In the genomic region with DNA sequence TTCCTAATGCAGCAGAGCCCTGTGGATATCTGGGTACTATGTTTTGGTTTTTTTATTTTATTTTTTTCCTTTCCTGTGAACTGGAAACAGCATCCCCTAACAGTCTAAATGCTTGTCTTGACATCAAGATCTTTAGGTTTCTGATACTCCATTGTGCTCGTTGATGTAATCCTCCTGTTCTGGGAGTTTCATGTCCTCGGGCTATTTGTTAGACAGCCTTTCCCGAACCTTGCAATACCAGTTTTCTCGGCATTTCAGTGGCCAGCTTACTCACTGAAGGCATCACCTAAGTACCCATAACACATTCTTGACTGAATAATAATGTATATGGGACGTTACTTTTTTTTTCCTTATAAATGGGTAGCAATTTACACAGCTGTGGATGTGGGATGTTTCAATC, we compare ENCODE assay signal across 26 mouse cellular contexts.
DNase-seq lines count a peak whose midpoint lies in the region; ATAC-seq and TF ChIP-seq lines count a peak whose summit lies in the region.
"Had no signal": no experiment of that assay in that cellular context is flagged by ENCODE, and none has a peak within 500 bp of the region (broad histone marks: within the 10 kb centered on the region; RNA-seq: fewer than 3 reads in every experiment).

No protein-coding gene starts in this region.

- H3K9ac ChIP-seq in hindbrain, embryonic 14.5 days, result no peak overlapping the region
- H3K9ac ChIP-seq in hindbrain, embryonic 13.5 days, result no peak overlapping the region
- no peak overlapping the region for H3K9ac ChIP-seq in kidney, embryonic 14.5 days (ENCODE audit: low read depth, low read length)
- H3K9ac ChIP-seq: embryonic facial prominence, embryonic 15.5 days; forebrain, postnatal 0 days; heart, embryonic 12.5 days; heart, embryonic 15.5 days; hindbrain, embryonic 15.5 days had no signal

- no peak overlapping the region for H3K4me3 ChIP-seq in hindbrain, embryonic 14.5 days (replicated peaks; ENCODE audit: low read length)
- H3K4me3 ChIP-seq in hindbrain, embryonic 13.5 days, result no peak overlapping the region
- H3K4me3 ChIP-seq in embryonic facial prominence, embryonic 10.5 days, result no peak overlapping the region
- H3K4me3 ChIP-seq in kidney, embryonic 14.5 days (ENCODE audit: low read length), result no peak overlapping the region
- H3K4me3 ChIP-seq: embryonic facial prominence, embryonic 15.5 days; heart, embryonic 12.5 days; heart, embryonic 15.5 days; hindbrain, embryonic 10.5 days; hindbrain, embryonic 15.5 days had no signal

- no peaks in the 10 kb centered on the region for H3K9me3 ChIP-seq in hindbrain, embryonic 14.5 days (ENCODE audit: control insufficient read depth, low read length)
- H3K9me3 ChIP-seq in hindbrain, embryonic 13.5 days, result no peaks in the 10 kb centered on the region
- no peaks in the 10 kb centered on the region for H3K9me3 ChIP-seq in embryonic facial prominence, embryonic 10.5 days
- no peaks in the 10 kb centered on the region for H3K9me3 ChIP-seq in kidney, embryonic 14.5 days (ENCODE audit: control insufficient read depth, low read length)
- H3K9me3 ChIP-seq: embryonic facial prominence, embryonic 15.5 days; heart, embryonic 12.5 days; heart, embryonic 15.5 days; hindbrain, embryonic 10.5 days; hindbrain, embryonic 15.5 days had no signal

- no peak for ATAC-seq in hindbrain, embryonic 14.5 days (ENCODE audit: low FRiP score)
- ATAC-seq in hindbrain, embryonic 13.5 days (ENCODE audit: low FRiP score), result no peak
- no peak for ATAC-seq in kidney, embryonic 14.5 days (ENCODE audit: low FRiP score, low TSS enrichment)
- ATAC-seq: CD4-positive, CD25-positive, alpha-beta regulatory T cell, adult 4 months; forebrain, embryonic 14.5 days; forebrain, postnatal 0 days; intestine, postnatal 0 days had no signal

- 55% methylated on average over 5 of the region's 5 CpGs for WGBS in hindbrain, embryonic 14.5 days
- 58% methylated on average over 5 of the region's 5 CpGs for WGBS in hindbrain, embryonic 13.5 days
- 40% methylated on average over 5 of the region's 5 CpGs for WGBS in embryonic facial prominence, embryonic 10.5 days
- WGBS in kidney, embryonic 14.5 days, result 67% methylated on average over 5 of the region's 5 CpGs

- no peak for TF ChIP-seq POLR2A in brain, embryonic 14.5 days (IDR thresholded peaks at IDR 0.05; ENCODE audit: borderline replicate concordance, extremely low read depth, insufficient read depth, insufficient read length, poor library complexity, severe bottlenecking)

- TF ChIP-seq CTCF in brain, embryonic 14.5 days (IDR thresholded peaks at IDR 0.05; ENCODE audit: borderline replicate concordance, extremely low read depth, insufficient read depth, insufficient read length), result no peak

- H3K36me3 ChIP-seq in hindbrain, embryonic 14.5 days (replicated peaks; ENCODE audit: control insufficient read depth, insufficient read depth), result no peaks in the 10 kb centered on the region
- no peaks in the 10 kb centered on the region for H3K36me3 ChIP-seq in hindbrain, embryonic 13.5 days
- no peaks in the 10 kb centered on the region for H3K36me3 ChIP-seq in embryonic facial prominence, embryonic 10.5 days (replicated peaks)
- H3K36me3 ChIP-seq in kidney, embryonic 14.5 days (ENCODE audit: control insufficient read depth, insufficient read depth, low read length), result no peaks in the 10 kb centered on the region
- H3K36me3 ChIP-seq: embryonic facial prominence, embryonic 15.5 days; heart, embryonic 12.5 days; heart, embryonic 15.5 days; hindbrain, embryonic 10.5 days; hindbrain, embryonic 15.5 days had no signal

- H3K4me1 ChIP-seq in hindbrain, embryonic 14.5 days (replicated peaks; ENCODE audit: control insufficient read depth, insufficient read depth, low read length), result peaks cover 29% of the 10 kb centered on the region
- peaks cover 36% of the 10 kb centered on the region for H3K4me1 ChIP-seq in hindbrain, embryonic 13.5 days (replicated peaks)
- peaks cover 5% of the 10 kb centered on the region; the same call in 1 of the 2 replicates for H3K4me1 ChIP-seq in embryonic facial prominence, embryonic 10.5 days
- no peaks in the 10 kb centered on the region for H3K4me1 ChIP-seq in kidney, embryonic 14.5 days (ENCODE audit: control insufficient read depth, insufficient read depth, low read length)
- H3K4me1 ChIP-seq: embryonic facial prominence, embryonic 15.5 days; heart, embryonic 12.5 days; heart, embryonic 15.5 days had no signal

- H3K4me2 ChIP-seq in hindbrain, embryonic 14.5 days (replicated peaks), result no peak overlapping the region
- no peak overlapping the region for H3K4me2 ChIP-seq in hindbrain, embryonic 13.5 days
- no peak overlapping the region for H3K4me2 ChIP-seq in kidney, embryonic 14.5 days (replicated peaks; ENCODE audit: low read depth, low read length)
- H3K4me2 ChIP-seq: embryonic facial prominence, embryonic 15.5 days; heart, embryonic 12.5 days; heart, embryonic 15.5 days; hindbrain, embryonic 15.5 days had no signal

- no peak for DNase-seq in hindbrain, embryonic 14.5 days (ENCODE audit: low spot score)
- peak; percentile 35 for DNase-seq in brain, embryonic 14.5 days (ENCODE audit: low read depth)
- peak; percentile 16 for DNase-seq in embryonic facial prominence, embryonic 10.5 days (ENCODE audit: low spot score)
- peak; percentile 35 for DNase-seq in forelimb bud, embryonic 11.5 days (ENCODE audit: low read depth, low spot score)
- no peak for DNase-seq in cerebellum, postnatal 25 days
- DNase-seq: adrenal gland, adult 2 months; adrenal gland, postnatal 14 days; cerebellum, adult 11-12 months; cerebellum, adult 8-10 months; cerebellum, postnatal 10 days; forebrain, postnatal 0 days; gastrocnemius, postnatal 14 days; heart, adult 11 months; heart, postnatal 10 days; heart, postnatal 36 days; kidney, adult 2 months had no signal

- no peaks in the 10 kb centered on the region for H3K27me3 ChIP-seq in hindbrain, embryonic 14.5 days (ENCODE audit: control insufficient read depth, insufficient read depth, low read length)
- no peaks in the 10 kb centered on the region for H3K27me3 ChIP-seq in hindbrain, embryonic 13.5 days
- H3K27me3 ChIP-seq in embryonic facial prominence, embryonic 10.5 days (replicated peaks; ENCODE audit: low read depth, poor library complexity, severe bottlenecking), result no peaks in the 10 kb centered on the region
- no peaks in the 10 kb centered on the region for H3K27me3 ChIP-seq in kidney, embryonic 14.5 days (ENCODE audit: control insufficient read depth, insufficient read depth, low read length)
- H3K27me3 ChIP-seq: embryonic facial prominence, embryonic 15.5 days; heart, embryonic 12.5 days; heart, embryonic 15.5 days; hindbrain, embryonic 15.5 days had no signal

- H3K27ac ChIP-seq in hindbrain, embryonic 14.5 days, result peak overlapping the region; percentile 45; the same call in 1 of the 2 replicates
- no peak overlapping the region for H3K27ac ChIP-seq in hindbrain, embryonic 13.5 days
- H3K27ac ChIP-seq in embryonic facial prominence, embryonic 10.5 days (replicated peaks), result no peak overlapping the region
- H3K27ac ChIP-seq in kidney, embryonic 14.5 days (ENCODE audit: low read depth, low read length), result no peak overlapping the region
- H3K27ac ChIP-seq: embryonic facial prominence, embryonic 15.5 days; heart, embryonic 15.5 days; hindbrain, embryonic 10.5 days; hindbrain, embryonic 15.5 days had no signal

Comparison
In these comparisons a context has a peak if more than half of its experiments do, and no peak if none do; other contexts are left out.
1. DNase-seq: peak in brain, embryonic 14.5 days (single experiment), embryonic facial prominence, embryonic 10.5 days (single experiment) and forelimb bud, embryonic 11.5 days (single experiment); none in hindbrain, embryonic 14.5 days (single experiment) and cerebellum, postnatal 25 days (0 of 2).